Mouse (Mus musculus) spleen, adult 18-20 months (tissue): ENCODE data around the gene 9930104L06Rik.
"Not testable (repeated sequence)": the region's sequence is repeated elsewhere in the genome, so short reads cannot be mapped to it uniquely, and the experiment has no call there.

Experiments used
- DNase-seq, 2 experiments: peaks; one replicate each; pipeline ENCODE4 v3.0.0; 2022; ENCODE audit warnings: mixed read lengths in 2 of 2

Gene 9930104L06Rik

DNA sequence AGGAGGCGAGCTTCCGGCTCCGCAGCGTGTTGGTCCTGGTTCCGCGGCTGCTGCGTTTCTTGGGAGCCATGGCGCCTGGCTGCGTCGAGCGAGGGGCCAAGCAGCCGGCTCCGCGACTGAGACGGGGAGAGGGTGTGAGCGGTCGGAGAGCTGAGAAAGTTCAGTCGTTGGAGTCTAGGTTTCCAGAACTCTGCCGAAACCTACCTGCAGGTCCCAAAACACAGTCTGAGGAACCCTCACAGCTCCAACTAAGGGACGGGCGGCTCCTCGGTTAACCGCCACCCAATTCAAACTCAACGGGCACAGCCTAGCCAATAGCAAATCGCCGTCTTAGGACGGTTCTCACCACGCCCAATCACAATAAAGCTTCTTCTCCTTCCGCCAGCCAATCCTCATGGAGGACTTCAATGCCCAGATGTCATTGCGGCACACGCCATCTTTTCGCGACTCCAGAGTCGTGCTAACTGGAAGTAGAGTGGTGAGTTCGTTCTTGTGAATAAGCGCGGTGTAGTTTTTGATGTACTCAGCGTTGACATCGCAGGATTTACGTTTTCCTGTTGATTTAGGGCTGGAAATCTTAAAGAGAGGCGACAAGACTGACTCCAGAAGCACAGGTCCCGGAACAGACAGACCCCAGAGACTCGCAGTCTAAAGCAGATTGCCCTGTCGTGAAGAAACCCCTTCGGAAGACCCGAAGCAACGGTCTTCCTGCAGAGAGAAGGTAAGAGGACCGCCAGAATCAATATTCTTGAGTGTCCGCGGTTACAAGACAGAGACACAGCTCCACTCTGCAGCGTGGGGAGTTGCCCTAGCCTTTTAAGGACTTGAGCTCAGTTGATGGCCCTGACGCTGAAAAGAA is at the start of gene 9930104L06Rik:
9930104L06Rik (plus strand) TSS at position 436 of the 859 bp plus-strand sequence.
- peak; percentile 85 to 88 for DNase-seq

DNA sequence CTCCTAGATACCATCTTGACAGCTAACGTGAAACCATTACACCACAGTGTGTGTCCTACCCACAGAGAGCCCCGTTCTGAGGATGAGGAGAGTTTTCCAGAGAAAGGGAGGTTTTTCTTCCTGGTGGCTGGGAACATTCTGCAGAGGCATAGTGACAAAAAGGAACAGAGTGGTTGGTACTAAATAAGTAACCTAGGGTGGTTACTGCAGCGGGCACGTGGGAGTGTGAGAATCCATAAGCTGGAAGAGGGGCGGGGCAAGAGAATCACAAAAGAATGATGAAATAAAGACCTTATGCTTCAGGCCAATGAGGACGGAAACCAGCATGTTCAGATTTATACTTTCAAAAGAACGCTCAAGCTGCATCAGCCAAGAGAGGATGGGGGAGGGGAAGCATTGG is 48.1 kb upstream of the 9930104L06Rik start:
- DNase-seq: no peak

DNA sequence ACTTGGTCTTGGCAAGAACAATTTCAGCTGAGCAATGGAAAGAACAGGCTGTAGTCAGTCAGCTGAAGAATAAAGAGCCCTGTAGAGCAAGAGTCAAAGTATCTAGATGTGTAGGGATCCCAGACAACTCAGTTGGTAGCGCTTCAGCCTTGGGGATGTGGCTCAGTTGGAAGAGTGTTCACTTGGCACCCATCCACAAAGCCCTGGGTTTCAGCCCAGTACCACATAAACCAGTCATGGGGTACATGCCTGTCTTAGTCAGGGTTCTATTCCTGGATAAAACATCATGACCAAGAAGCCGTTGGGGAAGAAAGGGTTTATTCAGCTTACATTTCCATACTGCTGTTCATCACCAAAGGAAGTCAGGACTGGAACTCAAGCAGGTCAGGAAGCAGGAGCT is 46.9 kb upstream of the 9930104L06Rik start:
- no peak for DNase-seq

DNA sequence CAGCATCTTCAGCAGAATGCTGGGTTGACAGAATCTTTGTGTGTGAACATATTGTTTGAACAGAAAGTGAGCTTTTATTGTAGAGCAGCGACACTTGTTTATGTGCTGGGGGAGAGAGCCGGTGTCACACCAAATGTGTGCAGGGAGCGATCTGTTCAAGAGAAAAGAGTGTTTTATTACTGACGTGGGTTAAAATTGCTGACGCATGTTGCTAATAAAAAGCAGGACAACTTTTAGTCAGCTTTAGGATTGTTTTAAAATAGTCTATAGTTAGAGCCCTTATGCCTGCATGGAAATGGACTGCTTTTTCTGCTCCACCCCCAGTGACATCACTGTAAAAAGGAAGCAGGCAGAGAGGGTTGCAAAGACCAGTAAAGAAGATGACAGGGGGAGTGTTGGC is 46.0 kb upstream of the 9930104L06Rik start:
- DNase-seq: no peak

DNA sequence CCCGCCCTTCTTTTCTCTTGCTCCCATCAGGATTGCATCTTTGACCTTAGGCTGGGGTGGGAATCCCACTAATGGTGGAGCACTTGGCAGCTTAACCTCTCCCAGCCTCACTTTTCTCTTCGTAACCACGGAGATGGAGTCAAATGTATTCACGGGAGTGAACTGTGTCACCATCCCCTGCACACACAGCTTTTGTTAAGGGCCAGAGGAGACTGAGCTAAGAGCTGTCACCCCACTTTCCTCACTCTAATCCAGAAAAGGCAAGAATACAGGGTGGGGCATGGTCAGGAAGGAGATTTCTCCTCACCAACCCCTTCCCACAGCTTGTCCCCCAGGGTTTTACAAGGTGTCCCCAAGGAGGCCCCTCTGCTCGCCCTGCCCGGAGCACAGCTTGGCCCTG is 43.1 kb upstream of the 9930104L06Rik start:
- DNase-seq: no peak

DNA sequence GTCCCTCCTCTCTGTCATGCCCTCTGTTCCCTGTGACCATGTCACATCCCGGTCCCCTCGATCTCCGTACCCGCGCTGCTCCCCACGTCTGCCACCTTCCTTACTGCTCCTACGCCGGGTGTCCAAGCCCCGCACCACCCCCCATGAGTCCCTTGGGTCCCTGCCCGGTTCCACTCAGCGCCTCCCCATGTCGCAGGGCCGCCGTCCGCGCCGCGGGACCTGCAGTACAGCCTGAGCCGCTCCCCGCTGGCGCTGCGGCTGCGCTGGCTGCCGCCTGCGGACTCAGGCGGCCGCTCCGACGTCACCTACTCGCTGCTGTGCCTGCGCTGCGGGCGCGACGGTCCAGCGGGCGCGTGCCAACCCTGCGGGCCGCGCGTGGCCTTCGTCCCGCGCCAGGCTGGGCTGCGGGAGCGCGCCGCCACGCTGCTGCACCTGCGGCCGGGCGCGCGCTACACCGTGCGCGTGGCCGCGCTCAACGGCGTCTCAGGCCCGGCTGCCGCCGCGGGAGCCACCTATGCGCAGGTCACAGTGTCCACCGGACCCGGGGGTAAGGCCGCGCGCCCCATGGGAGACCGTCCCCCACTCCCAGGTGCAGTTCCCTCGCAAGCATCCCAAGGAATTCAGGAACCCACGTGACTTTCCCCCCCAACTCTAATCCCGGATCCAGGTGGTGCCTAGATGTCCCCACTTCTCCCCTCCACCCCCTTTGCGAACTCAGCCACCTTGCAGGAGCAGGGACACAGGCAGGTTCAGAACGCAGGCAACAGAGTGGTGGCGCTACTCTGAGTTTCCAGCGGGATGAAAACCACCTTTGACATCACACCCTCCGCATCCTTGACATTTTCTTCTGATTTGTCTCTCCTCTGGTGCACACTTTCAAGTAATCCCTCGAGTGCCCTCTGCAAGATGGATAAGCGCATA is 42.1 kb upstream of the 9930104L06Rik start:
- DNase-seq: no peak

DNA sequence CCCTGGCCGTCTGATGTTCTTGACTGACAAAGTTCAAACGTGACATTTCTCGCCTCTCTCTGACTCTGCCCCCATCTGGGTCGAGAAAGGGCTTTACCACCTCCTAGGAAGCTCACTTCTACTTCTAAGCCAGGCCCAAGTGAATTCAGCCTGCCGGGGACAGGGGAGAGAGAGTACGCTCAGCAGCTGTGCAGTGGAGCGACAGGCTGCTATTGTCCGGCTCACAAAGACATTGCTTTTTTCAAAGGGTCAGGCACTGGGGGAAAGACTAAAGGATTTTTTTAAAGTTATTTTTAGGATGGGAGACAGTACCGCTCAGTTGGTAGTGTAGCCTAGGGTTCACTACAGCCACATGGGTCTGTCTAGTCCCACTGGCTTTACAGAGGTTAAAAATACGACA is 38.4 kb upstream of the 9930104L06Rik start:
- DNase-seq: no peak

DNA sequence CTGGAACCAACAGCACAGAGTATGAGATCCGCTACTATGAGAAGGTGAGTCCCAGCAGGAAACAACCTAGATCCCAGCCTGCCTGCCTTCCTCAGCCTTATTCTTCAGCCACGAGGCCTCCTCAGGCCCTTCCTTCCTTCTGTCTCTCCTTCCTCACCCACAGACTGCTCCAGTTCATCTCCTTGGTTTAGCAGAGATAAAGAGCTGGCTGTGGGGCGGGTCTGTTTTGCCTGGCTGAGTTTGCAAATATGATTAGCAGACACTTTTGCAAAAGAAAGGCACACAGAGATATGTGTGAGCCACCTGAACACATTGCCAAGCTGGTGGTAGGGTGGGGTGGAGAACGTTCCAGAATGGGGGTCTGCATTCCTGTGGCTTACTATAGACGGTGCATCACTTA is 36.9 kb upstream of the 9930104L06Rik start:
- DNase-seq: no peak

DNA sequence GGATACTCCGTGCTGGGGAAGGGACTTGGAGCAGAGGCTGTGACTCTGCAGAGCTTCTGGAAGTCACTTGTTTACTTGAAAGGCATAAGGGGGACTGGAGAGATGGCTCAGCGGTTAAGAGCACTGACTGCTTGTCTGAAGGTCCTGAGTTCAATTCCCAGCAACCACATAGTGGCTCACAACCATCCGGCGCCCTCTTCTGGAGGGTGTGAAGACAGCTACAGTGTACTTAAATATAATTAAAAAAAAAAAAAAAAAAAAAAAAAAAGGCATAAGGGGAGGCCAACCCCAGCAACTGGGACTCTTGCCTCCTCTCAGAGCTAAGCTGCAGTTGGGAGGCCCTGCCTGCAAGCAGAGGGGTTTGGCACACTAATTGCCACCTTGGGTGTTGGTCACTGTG is 31.4 kb upstream of the 9930104L06Rik start:
- no peak for DNase-seq

DNA sequence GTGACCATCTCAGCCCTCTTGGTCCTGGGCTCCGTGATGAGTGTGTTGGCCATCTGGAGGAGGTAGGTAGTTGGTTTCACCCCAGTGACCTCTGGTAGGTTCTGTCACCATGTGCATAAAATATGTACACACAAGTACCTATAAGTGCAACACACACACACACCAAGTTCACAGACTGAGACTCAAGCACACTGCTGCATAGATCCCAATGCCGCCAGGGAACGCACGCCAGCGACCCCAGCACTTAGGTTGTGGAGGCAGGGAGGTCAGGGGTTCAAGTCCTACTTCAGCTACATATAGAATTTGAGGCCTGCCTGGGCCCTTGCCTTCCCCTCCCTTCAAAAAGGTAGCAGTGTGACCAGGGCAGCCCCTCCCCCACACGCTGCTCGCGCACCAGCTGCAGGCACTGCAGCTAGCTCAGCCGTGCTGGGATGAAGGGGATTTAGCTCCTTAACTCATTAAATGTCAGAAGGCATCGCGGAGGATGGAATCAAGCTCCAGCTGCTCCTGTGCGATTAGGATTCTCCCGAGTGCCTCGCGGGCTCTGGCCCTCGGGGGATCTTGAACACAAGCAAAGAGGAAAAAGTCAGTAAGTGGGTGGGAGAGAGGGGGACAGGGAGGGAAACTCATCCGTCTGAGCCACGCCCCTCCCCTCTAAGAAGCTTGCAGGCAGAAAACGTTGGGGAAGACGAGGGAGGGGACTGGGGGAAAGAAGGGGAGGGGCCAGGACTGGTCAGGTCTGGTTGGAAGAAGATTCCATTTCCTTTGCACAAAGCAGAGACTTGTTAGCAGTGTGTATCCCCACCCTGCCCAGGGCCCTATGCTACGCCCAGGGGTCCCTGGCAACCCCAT is 30.7 kb upstream of the 9930104L06Rik start:
- no peak for DNase-seq

DNA sequence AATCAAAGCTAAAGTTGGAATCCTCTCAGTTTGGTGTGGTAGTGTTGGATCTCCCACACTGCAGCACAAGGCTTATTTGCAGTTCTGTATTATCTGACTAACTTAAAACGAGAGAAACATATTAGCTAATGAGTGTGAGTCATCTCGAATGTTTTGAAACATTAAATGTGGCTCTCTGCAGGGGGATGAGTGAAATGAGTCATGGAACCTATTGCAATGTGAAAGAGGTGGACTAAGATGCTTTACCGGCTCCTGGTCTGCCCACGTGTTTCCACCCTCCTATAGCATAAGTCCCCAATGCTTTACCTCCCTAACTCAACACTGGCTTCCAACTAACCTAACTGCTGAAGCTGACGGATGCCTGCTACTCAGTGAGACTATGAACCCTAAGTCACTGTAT is 8.7 kb upstream of the 9930104L06Rik start:
- no peak for DNase-seq

DNA sequence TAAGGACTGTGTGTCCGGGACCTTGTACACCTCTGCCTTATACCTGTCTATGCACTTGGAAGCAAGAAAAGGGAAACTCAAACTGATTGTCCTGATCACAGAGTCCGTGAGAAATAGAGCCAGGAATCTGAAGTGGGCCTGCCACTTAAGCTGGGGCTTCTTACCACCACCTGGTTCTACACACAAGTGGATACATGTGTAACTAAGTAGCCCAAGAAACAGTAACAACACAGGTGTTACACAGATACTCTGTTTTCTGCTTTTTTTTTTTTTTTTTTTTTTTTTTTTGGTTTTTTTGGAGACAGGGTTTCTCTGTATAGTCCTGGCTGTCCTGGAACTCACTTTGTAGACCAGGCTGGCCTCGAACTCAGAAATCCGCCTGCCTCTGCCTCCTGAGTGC is 2.4 kb downstream of the 9930104L06Rik start, which contains the start of gene Cdca8:
Cdca8 (minus strand) TSS at position 101 of the 400 bp plus-strand sequence.
- DNase-seq: not testable (repeated sequence)

DNA sequence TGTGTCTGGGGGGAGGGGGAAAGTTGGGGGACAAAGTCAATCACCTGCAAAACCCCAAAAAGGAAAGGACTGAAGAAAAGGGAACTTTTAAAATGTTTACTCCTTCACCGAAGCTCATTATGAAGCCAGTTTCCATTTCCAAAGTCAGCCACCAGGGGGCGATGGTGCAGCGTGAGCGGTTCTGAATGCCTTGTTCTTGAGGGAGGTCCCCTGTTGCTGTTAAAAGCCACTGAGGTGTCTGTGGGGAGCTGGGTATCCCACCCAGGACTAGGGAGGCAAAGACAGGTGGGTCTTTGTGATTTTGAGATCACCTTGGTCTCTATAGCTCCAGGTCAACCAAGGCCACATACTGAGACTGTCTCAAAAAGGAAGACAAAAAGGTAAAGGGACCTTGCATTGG is 6.2 kb downstream of the 9930104L06Rik start:
- DNase-seq: peak; percentile 52 to 79

DNA sequence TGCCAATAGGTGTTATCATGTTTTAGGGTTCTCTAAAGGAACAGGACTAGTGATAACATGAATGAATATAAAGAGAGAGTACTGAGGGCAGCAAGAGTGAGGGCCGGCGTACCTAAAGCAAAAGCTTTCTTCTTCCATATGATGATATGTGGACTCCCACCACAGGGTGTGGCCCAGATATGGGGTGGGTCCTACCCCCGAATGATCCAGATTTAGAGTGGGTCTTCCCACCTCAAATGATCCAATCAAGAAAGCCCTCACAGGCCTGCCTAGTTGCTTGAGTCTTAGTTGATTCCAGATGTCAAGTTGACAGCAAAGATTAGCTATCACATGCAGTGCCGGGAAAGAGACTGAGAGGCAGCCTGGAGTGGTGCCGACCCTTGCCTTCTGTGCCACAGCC is 6.9 kb downstream of the 9930104L06Rik start:
- no peak for DNase-seq

DNA sequence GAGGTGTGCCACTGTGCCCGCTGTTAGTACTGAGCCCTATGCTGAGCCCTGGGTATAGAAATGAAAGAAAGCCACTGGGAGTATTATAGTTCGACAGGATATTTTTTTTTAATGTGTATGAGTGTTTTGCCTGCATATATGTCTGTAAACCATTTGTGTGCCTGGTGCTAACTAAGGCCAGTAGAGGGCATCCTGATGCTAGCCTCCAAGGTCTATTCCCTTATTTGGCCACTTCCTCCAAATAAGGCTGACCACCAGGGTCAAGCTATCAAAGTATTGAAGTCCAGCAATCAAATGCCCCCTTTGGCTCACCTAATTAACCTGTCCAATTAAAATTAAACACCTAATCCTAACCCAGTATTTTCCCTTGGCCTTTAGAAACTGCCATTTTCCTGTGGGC is 8.1 kb downstream of the 9930104L06Rik start:
- no peak for DNase-seq

DNA sequence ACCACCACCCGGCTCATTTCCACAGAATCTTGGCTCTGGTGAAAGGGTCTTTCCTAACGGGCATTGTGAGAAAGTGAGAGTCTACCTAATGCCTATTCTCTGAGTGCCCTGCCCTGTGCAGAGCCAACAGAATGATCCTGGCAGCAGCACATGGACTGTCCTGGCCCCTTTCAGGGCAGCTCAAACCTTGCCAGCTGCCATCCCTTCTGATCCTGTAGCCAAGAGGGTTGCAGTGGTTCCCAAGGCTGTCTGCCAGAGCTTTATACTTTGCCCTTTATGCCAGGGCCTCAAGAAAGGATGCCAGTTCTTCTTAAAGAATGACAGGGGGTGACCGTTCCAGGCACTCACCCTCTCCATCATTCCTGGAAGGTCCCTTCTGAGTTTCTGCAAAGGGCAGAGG is 12.6 kb downstream of the 9930104L06Rik start:
- no peak for DNase-seq

DNA sequence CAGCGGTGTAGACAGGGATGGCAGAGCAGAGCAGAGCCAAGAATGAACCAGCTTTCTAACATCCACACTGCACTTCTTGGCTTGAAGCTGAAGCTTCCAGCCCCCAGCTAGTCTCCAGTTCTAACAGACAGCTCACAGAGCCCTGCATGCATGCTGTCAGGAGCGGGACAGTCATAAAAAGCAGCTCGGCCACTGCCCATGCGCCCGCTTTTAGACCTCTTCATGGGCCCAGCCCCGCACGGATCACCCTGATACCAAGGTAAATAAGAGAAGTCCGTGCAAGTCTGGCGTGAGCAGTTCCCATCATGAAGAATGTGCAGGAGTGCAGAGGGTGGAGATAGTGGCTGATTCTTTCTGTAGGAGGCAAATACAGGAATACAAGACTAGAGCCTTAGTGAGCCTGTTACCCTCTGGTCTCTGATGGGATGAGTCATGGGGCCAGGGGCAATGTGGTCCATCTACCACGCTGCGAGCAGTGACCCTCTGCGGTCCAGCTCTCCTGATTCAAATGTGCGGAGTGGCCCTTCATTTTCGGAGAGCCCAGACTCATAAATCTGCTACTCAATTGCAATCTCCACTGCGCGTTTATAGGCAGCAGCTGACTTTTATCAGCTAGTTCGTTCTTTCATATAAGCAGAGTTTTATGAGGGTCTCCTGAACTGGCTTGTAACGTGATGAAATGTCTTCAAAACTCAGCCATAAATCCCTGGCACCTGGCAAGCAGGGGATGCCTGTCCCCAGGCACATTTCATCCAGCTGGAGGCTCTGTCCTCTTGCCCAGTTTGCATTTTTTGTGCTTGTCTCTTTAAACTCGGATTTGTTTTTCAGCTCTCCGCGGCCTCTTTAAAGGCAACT is 13.6 kb downstream of the 9930104L06Rik start:
- DNase-seq: no peak

DNA sequence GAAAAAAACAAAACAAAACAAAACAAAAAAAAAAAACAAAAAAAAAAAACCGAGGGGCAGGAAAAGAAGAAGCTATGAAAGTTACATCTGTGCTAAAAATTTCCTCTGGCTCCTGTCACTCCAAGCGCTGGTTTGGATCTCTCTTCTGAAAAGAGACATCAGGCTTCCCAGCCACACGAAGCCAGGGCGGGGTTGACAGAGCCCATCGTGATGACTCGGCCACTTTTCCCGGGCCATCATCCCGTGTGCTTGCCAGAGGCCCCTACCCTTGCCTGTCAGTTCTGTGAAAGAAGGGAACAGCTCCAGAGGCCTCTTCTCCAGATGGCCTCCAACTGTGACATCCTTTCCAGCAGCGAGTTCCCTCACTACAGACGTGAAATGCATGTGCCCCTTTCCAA is 14.2 kb downstream of the 9930104L06Rik start:
- DNase-seq: no peak

DNA sequence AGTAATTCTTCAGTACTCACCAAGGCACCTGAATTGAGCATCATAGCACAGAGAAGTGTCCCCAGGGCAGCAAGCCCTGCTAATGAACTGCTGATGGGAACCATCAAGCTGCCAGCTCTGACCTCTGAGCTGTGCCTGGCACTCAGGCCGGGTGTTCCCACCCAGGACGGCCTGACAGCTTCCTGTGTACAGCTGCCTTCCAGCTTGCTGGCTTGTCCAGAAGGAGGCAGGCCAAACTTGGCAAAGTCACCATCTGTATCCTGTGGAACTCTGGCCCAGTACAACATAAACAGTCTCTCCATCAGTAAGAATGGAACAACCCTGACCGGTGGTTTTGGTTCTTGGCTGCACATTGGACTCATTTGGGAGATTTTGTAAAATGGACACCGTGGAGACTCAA is 16.7 kb downstream of the 9930104L06Rik start:
- DNase-seq: no peak

DNA sequence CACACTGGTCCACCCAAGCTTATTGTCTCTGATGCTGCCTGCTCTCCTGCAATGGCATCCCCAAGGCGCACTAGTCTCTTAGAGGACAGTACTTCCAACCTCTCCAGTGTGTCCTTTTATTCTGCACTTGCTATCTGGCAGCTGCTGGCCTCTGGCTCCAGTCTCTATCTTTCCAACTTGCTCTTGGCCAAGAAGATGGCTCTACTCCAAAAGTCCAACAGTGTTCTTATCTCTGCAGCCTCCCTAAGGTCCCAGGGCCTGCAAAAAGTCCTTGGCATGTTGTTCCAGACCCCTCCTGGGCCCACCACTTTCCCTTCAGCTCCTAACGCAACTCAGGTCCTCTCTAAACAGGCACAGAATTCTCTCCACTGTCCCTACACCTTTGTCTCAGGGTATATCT is 20.4 kb downstream of the 9930104L06Rik start:
- DNase-seq: no peak

DNA sequence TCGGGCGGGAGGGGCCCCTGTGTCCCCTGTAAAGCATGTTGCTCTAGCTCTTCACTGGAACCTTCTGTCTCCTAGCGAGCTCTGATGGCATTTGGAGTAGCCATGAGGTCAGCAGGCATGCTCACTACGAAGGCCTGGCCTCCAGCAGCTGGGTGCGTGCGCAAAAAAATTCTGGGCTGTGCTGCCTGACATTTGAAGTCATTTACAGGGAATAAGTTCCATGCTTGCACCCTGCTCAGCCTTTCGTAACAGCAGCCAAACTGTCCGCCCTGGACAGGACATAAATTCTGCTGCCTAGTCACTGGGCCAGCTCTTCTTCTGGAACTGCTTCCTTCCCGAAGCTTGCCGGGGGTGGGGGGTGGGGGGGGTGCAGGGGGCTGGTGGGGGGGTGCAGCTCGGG is 22.2 kb downstream of the 9930104L06Rik start:
- DNase-seq: no peak

DNA sequence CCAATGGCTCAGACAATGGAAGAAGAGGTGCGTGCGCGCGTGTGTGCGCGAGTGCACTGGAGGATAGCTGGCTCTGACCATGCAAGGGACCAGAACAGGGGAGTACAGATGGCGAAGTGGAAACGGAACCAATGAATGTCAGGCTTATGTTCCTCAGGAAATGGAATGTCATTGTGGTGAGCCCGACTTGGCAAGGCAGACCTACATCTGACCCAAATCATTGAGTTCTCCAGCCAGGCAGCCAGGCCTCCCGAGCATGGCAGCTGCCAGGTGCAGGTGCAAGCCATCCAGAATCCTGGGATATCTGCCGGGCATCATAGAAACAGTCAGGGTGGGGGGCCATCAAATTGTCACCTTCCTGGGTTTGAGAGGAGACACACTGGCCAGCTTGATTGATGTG is 24.1 kb downstream of the 9930104L06Rik start:
- DNase-seq: no peak
